Mouse (Mus musculus) heart, postnatal 36 days (tissue): ENCODE results near the gene Pex16. TPM values are rescaled to one million over a fixed set of nuclear protein-coding genes. Genes with fewer than 3 reads are reported as not detected.

ENCODE experiments used
- DNase-seq, 2 experiments: peaks; one replicate each; pipeline ENCODE4 v3.0.0; 2021 to 2022
- intact Hi-C: fragments of 180-260 bp; cut with DNase I; formaldehyde crosslinking; loops from one replicate; pipeline ENCODE4 v1.15.1; 2025
- total RNA-seq, 2 experiments: library from RNA; stranded (reverse); gene quantifications; 2 replicates each; pipeline ENCODE4 v1.2.3; 2021

Gene Pex16
- 10 to 100 TPM; 25.8 to 28.9 TPM for total RNA-seq

- peak in 1 of 2 experiments; percentile 26 for DNase-seq
- intact Hi-C loops, result loop anchor here (2.0 kb wide), 1 partner anchor 64 kb away; no protein-coding TSS in a partner anchor
Observed at GRCm38 (mm10) chr2:92374514-92374913, at the start of gene Pex16, which contains the start of gene Large2. Gene Pex16, plus strand, starts transcription at chr2:92374676. Gene Large2, minus strand, starts transcription at chr2:92374869.

GRCm38 (mm10) chr2:92325676-92326075 lies 48.8 kb upstream of the Pex16 start:
- no peak for DNase-seq
- intact Hi-C loops, result no loop called here

- intact Hi-C loops, result no loop called here
- no peak for DNase-seq
Observed at GRCm38 (mm10) chr2:92326221-92326620, 48.3 kb upstream of the Pex16 start.

- no peak for DNase-seq
- intact Hi-C loops, result no loop called here
Observed at GRCm38 (mm10) chr2:92327601-92328000, 46.9 kb upstream of the Pex16 start.

- intact Hi-C loops, result no loop called here
- no peak for DNase-seq
Observed at GRCm38 (mm10) chr2:92328206-92328605, 46.3 kb upstream of the Pex16 start.

- intact Hi-C loops, result loop anchor here (2.0 kb wide), 2 partner anchors 34 to 108 kb away; no protein-coding TSS in a partner anchor
- DNase-seq, result peak in 1 of 2 experiments; percentile 27
Observed at GRCm38 (mm10) chr2:92330840-92331239, 43.6 kb upstream of the Pex16 start.

- DNase-seq, result no peak
Observed at GRCm38 (mm10) chr2:92331410-92331809, 43.1 kb upstream of the Pex16 start.

GRCm38 (mm10) chr2:92331871-92332270 lies 42.6 kb upstream of the Pex16 start:
- no peak for DNase-seq
- intact Hi-C loops, result loop anchor here (2.0 kb wide), 3 partner anchors 35 to 345 kb away; no protein-coding TSS in a partner anchor

More at GRCm38 (mm10) chr2:92331410-92331809, 43.1 kb upstream of the Pex16 start:
- intact Hi-C loops, result loop anchor here (2.0 kb wide), 2 partner anchors 35 to 107 kb away; no protein-coding TSS in a partner anchor

- intact Hi-C loops, result no loop called here
- no peak for DNase-seq
Observed at GRCm38 (mm10) chr2:92342418-92342817, 32.1 kb upstream of the Pex16 start.

- no peak for DNase-seq
- intact Hi-C loops, result no loop called here
Observed at GRCm38 (mm10) chr2:92347191-92347590, 27.3 kb upstream of the Pex16 start.

GRCm38 (mm10) chr2:92349589-92350425 lies 24.7 kb upstream of the Pex16 start:
- DNase-seq, result no peak
- intact Hi-C loops, result no loop called here

GRCm38 (mm10) chr2:92350686-92351085 lies 23.8 kb upstream of the Pex16 start:
- DNase-seq, result no peak
- intact Hi-C loops, result no loop called here

- intact Hi-C loops, result no loop called here
- no peak for DNase-seq
Observed at GRCm38 (mm10) chr2:92353402-92353801, 21.1 kb upstream of the Pex16 start.

- intact Hi-C loops, result no loop called here
- DNase-seq, result peak in 1 of 2 experiments; percentile 25
Observed at GRCm38 (mm10) chr2:92354224-92354623, 20.3 kb upstream of the Pex16 start.

GRCm38 (mm10) chr2:92359301-92359700 lies 15.2 kb upstream of the Pex16 start:
- DNase-seq, result no peak
- intact Hi-C loops, result no loop called here

GRCm38 (mm10) chr2:92360186-92360823 lies 14.2 kb upstream of the Pex16 start:
- no peak for DNase-seq
- intact Hi-C loops, result no loop called here

GRCm38 (mm10) chr2:92360893-92361292 lies 13.6 kb upstream of the Pex16 start:
- intact Hi-C loops, result no loop called here
- DNase-seq, result peak in 1 of 2 experiments; percentile 1

- intact Hi-C loops, result no loop called here
- peak in 1 of 2 experiments; percentile 1 for DNase-seq
Observed at GRCm38 (mm10) chr2:92361795-92362194, 12.7 kb upstream of the Pex16 start.

- peak in 1 of 2 experiments; percentile 1 for DNase-seq
Observed at GRCm38 (mm10) chr2:92362571-92363228, 11.8 kb upstream of the Pex16 start.

GRCm38 (mm10) chr2:92364086-92364485 lies 10.4 kb upstream of the Pex16 start:
- intact Hi-C loops, result no loop called here
- DNase-seq, result no peak

More at GRCm38 (mm10) chr2:92362571-92363228, 11.8 kb upstream of the Pex16 start:
- intact Hi-C loops, result no loop called here

- DNase-seq, result no peak
- intact Hi-C loops, result no loop called here
Observed at GRCm38 (mm10) chr2:92365568-92365967, 8.9 kb upstream of the Pex16 start.
